Mouse (Mus musculus): ENCODE results near the gene Me3.

The Me3 gene

GRCm38 (mm10) chr7:89632342-89633251 lies at the start of gene Me3:
Gene Me3 (plus strand): TSS chr7:89632392.
- DNase-seq (ENCODE audit: extremely low read depth, low read depth, low spot score), result no peak

GRCm38 (mm10) chr7:89590039-89590438 lies 42.2 kb upstream of the Me3 start:
- DNase-seq (ENCODE audit: extremely low read depth, low read depth, low spot score), result no peak

- DNase-seq (ENCODE audit: extremely low read depth, low read depth, low spot score), result no peak
These were observed 41.5 kb upstream of the Me3 start for GRCm38 (mm10) chr7:89590542-89591251.

GRCm38 (mm10) chr7:89595813-89596212 lies 36.4 kb upstream of the Me3 start:
- no peak for DNase-seq (ENCODE audit: extremely low read depth, low read depth, low spot score)

- DNase-seq (ENCODE audit: extremely low read depth, low read depth, low spot score), result peak; percentile 92
These were observed 26.3 kb upstream of the Me3 start for GRCm38 (mm10) chr7:89605589-89606536.

GRCm38 (mm10) chr7:89607329-89607728 lies 24.9 kb upstream of the Me3 start:
- no peak for DNase-seq (ENCODE audit: extremely low read depth, low read depth, low spot score)

GRCm38 (mm10) chr7:89611236-89611635 lies 21.0 kb upstream of the Me3 start:
- peak; percentile 39 for DNase-seq (ENCODE audit: extremely low read depth, low read depth, low spot score)

GRCm38 (mm10) chr7:89616235-89616634 lies 16.0 kb upstream of the Me3 start:
- no peak for DNase-seq (ENCODE audit: extremely low read depth, low read depth, low spot score)

GRCm38 (mm10) chr7:89623331-89623730 lies 8.9 kb upstream of the Me3 start:
- no peak for DNase-seq (ENCODE audit: extremely low read depth, low read depth, low spot score)

GRCm38 (mm10) chr7:89627393-89627792 lies 4.8 kb upstream of the Me3 start:
- no peak for DNase-seq (ENCODE audit: extremely low read depth, low read depth, low spot score)

- no peak for DNase-seq (ENCODE audit: extremely low read depth, low read depth, low spot score)
These were observed 4.2 kb upstream of the Me3 start for GRCm38 (mm10) chr7:89628006-89628405.

GRCm38 (mm10) chr7:89629006-89629405 lies 3.2 kb upstream of the Me3 start:
- no peak for DNase-seq (ENCODE audit: extremely low read depth, low read depth, low spot score)

- no peak for DNase-seq (ENCODE audit: extremely low read depth, low read depth, low spot score)
These were observed 2.3 kb upstream of the Me3 start for GRCm38 (mm10) chr7:89629914-89630313.

- no peak for DNase-seq (ENCODE audit: extremely low read depth, low read depth, low spot score)
These were observed 1.4 kb upstream of the Me3 start for GRCm38 (mm10) chr7:89630796-89631195.

GRCm38 (mm10) chr7:89640533-89640932 lies 8.3 kb downstream of the Me3 start:
- no peak for DNase-seq (ENCODE audit: extremely low read depth, low read depth, low spot score)

GRCm38 (mm10) chr7:89640944-89641661 lies 8.9 kb downstream of the Me3 start:
- DNase-seq (ENCODE audit: extremely low read depth, low read depth, low spot score), result no peak

- DNase-seq (ENCODE audit: extremely low read depth, low read depth, low spot score), result no peak
These were observed 12.8 kb downstream of the Me3 start for GRCm38 (mm10) chr7:89645015-89645414.

- no peak for DNase-seq (ENCODE audit: extremely low read depth, low read depth, low spot score)
These were observed 15.7 kb downstream of the Me3 start for GRCm38 (mm10) chr7:89647864-89648263.

- no peak for DNase-seq (ENCODE audit: extremely low read depth, low read depth, low spot score)
These were observed 25.0 kb downstream of the Me3 start for GRCm38 (mm10) chr7:89657183-89657582.

- no peak for DNase-seq (ENCODE audit: extremely low read depth, low read depth, low spot score)
These were observed 25.6 kb downstream of the Me3 start for GRCm38 (mm10) chr7:89657692-89658212.
